Mouse (Mus musculus) MEL (cell line): ENCODE results near the gene Nr6a1.

Experiments used
- CHD2 ChIP-seq: IDR thresholded peaks from 2 replicates; pipeline ENCODE4 v1.6.1; 2011; ENCODE audit warnings: low read length, improper control_type of control experiment
- ELF1 ChIP-seq: IDR thresholded peaks from 2 replicates; pipeline ENCODE4 v1.6.1; 2014; ENCODE audit warnings: low read depth, mild to moderate bottlenecking, inconsistent platforms, low read length, improper control_type of control experiment, moderate library complexity
- EP300 ChIP-seq, 2 experiments: IDR thresholded peaks; 2 replicates each; pipeline ENCODE4 v1.6.1; 2011; ENCODE audit warnings: improper control_type of control experiment in 2 of 2, low read length in 2 of 2, low read depth in 1 of 2, mild to moderate bottlenecking in 1 of 2
- POLR2A ChIP-seq, 2 experiments: IDR thresholded peaks; 2 replicates each; pipeline ENCODE4 v1.6.1; 2011 to 2012; ENCODE audit warnings: low read length in 2 of 2, mild to moderate bottlenecking in 2 of 2, control low read depth in 1 of 2, improper control_type of control experiment in 1 of 2, low read depth in 1 of 2, moderate library complexity in 1 of 2; ENCODE audit not compliant: control insufficient read depth in 1 of 2, insufficient read depth in 1 of 2, poor library complexity in 1 of 2

- TF ChIP-seq POLR2A (IDR thresholded peaks at IDR 0.05; ENCODE audit: control insufficient read depth in 1 of 2, insufficient read depth in 1 of 2, low read depth in 1 of 2, low read length in 2 of 2, poor library complexity in 1 of 2), result no peak
- TF ChIP-seq EP300 (IDR thresholded peaks at IDR 0.05; ENCODE audit: low read depth in 1 of 2, low read length in 2 of 2), result no peak
- no peak for TF ChIP-seq CHD2
- no peak for TF ChIP-seq ELF1
These were observed 11.6 kb upstream of the Nr6a1 start for GRCm38 (mm10) chr2:38939047-38939446.
